Mouse (Mus musculus) cortical plate, adult 2 months (tissue): ENCODE data around the gene Dok5.

ENCODE experiments used
- CTCF ChIP-seq: fragments of 200-500 bp; IDR thresholded peaks from 2 replicates; pipeline ENCODE4 v1.5.1; 2011; ENCODE audit warnings: mild to moderate bottlenecking, control low read depth, low read length; ENCODE audit not compliant: insufficient read depth; ENCODE audit errors: extremely low read depth
- POLR2A ChIP-seq: fragments of 200-500 bp; IDR thresholded peaks from 2 replicates; pipeline ENCODE4 v1.6.1; 2011; ENCODE audit warnings: mild to moderate bottlenecking, low read length, control low read depth; ENCODE audit not compliant: insufficient read depth; ENCODE audit errors: extremely low read depth

DNA sequence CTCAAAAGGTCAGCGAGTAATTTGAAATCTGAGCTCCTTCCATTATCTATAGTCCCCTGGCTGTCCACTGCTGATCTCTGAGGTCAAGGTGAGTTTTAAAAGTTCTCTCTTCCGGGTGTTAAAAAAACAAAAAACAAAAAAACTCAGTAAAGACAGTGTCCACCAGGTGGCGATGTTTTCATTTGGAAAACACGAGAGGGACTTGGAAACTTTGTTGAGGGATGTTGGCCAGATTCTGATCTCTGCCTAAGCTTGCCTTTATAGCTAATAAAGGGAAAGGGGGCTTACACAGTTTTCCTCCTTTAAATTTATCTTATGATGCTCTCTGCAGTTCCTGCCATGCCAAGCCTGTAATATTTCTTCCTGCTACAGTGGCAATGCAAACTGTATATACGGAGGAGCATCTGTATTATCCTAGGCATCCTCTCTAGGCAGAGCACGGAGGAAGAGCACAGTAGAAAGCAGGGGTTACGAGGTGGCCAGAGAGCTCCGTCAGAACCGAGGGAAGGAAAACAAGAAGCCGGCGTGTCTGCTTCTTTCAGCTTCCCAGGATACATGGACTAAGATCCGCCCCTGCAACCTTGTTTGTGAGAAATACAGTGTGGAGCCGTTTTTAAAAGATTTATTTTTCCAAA lies 181.1 kb downstream of the Dok5 start:
- TF ChIP-seq CTCF (peak; percentile 35; the same call in 1 of the 2 replicates), POLR2A (no peak)
